Mouse (Mus musculus) cerebellum, adult 11-12 months (tissue): ENCODE results near the gene Cog3.

Experiments
- DNase-seq: peaks from one replicate; pipeline ENCODE4 v3.0.0; 2022

Cog3 gene

DNA sequence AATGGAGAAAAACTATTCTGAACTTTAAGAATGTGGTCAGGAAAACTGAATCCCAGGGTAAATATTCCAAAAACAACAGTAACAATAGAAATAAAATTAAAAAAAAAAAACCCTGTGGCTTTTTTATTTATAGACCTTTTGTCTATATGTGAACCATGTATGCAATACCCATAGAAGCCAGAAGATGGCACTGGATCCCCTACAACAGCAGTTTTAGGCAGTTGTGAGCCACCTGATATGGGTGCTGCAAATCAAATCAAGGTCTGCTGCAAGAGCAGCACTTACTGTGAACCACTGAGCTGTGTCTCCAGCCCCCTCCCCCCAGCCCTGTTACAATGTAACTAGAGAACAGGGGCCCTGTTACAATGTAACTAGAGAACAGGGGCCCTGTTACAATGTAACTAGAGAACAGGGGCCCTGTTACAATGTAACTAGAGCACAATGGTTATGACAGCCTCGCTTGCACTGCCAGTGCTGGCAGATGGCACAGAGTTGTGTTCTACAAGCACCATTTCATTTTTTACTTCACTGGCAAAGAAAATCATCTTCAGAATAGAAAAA lies 85.2 kb downstream of the Cog3 start:
- no peak for DNase-seq

DNA sequence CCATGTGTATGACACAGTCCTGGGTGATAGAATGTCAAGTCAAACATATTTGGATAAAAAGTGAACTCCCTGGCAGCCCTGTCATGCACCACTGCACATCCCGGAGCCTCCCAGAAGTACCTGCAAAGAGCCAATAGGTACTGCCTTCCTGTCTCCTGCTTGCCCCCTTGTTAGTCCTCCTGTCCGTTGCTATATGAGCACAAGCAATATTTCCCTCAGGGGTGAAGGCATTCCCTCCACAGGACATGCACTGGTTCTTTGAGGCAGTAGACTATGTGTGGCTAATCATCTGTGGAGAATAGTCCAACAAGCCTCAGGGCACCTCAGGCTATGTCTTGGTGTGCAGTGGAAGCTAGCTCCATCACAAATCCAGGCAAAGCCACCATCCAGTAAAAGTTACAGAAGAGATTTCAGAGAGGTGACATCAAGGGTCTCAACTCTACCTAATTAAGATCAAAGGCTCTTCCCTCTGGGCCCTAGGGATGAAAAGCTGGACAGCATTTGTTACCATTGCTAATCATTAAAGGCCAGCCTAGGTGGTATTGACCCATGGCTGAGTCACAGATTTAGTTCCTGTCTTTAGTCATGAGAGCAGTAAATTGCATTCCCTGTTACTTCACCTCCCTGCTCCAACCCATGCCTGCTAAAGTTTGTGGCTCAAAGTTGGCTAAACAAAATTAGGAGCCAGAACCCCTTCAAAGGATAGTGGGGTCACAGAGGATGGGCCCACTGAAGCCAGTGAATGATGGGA lies 88.7 kb downstream of the Cog3 start:
- no peak for DNase-seq

DNA sequence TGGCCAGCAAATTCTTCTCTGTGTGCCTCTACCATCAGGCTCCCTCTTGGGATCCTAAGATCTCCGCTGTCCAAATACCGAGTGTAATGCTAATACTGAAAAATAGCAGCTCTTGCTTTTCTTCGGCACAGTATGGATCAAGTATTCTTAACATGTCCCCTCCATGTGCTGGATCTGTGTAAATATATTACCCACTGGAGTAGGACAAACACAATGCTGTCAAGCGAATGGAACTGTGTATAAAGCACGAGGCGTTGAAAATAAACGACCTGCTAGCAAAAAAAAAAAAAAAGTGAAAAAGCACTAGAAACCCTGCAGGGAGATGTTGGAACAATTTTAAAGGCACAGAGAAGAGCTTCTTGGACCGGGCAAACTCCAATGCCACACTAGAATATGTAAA lies 92.8 kb downstream of the Cog3 start:
- no peak for DNase-seq

DNA sequence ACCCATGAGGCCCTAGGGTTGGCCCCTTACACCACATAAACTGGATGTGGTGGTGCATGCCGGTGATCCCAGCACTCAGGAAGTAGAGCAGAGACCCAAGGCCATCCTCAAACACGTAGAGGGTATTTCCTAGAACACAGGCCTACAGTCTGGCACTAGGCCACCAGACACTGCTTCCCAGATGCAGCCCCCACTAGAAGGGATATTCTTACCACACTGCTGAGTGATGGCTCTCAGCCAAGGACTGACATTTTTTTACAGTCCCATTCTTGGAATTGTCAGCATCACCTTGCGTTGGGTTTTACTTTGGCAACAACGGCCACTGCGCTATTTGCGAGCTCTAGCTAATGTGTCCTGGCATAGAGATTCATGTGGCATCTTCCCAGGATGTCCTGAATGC lies 93.4 kb downstream of the Cog3 start:
- DNase-seq = no peak
